Mouse (Mus musculus) E14TG2a.4 (cell line): Measurements from ENCODE around the gene Map7.

ENCODE experiments used
- H3K27me3 ChIP-seq: 2 replicates; pipeline ENCODE4 v1.6.1; 2014; ENCODE audit warnings: low read length, control low read depth; ENCODE audit not compliant: insufficient read depth
- H3K36me3 ChIP-seq: 2 replicates; pipeline ENCODE4 v1.6.1; 2014; ENCODE audit warnings: low read length, control low read depth; ENCODE audit not compliant: insufficient read depth
- H3K4me1 ChIP-seq: replicated peaks from 2 replicates; pipeline ENCODE4 v1.6.1; 2014; ENCODE audit warnings: low read depth, low read length, control low read depth
- H3K4me3 ChIP-seq: replicated peaks from 2 replicates; pipeline ENCODE4 v1.5.1; 2014; ENCODE audit warnings: mild to moderate bottlenecking, low read length
- H3K9me3 ChIP-seq: 2 replicates; pipeline ENCODE4 v1.6.1; 2014; ENCODE audit warnings: low read length, control low read depth
- CTCF ChIP-seq: conservative IDR thresholded peaks from 2 replicates; pipeline ENCODE4 v1.5.1; 2014; ENCODE audit warnings: low read length
- NANOG ChIP-seq: IDR thresholded peaks from 2 replicates; pipeline ENCODE4 v1.6.1; 2014; ENCODE audit warnings: borderline replicate concordance, low read length, mixed read lengths
- POU5F1 ChIP-seq: IDR thresholded peaks from 2 replicates; pipeline ENCODE4 v1.6.1; 2014; ENCODE audit warnings: low read length, borderline replicate concordance

Gene Map7

GRCm38 (mm10) chr10:20190139-20190747 is 42.0 kb downstream of the Map7 start:
- Histone ChIP-seq H3K4me1 (peaks cover 78% of the 10 kb centered on the region), H3K27me3 (no peaks in the 10 kb centered on the region), H3K36me3 (no peaks in the 10 kb centered on the region), H3K4me3 (no peak overlapping the region), H3K9me3 (no peaks in the 10 kb centered on the region)
- TF ChIP-seq NANOG: no peak
- TF ChIP-seq POU5F1: no peak
- TF ChIP-seq CTCF: no peak

- no peaks in the 10 kb centered on the region for H3K27me3 ChIP-seq
- H3K9me3 ChIP-seq: no peaks in the 10 kb centered on the region
- no peaks in the 10 kb centered on the region for H3K36me3 ChIP-seq
- peak overlapping the region; percentile 14; the same call in 1 of the 2 replicates for H3K4me3 ChIP-seq
- TF ChIP-seq CTCF: no peak
- TF ChIP-seq POU5F1: no peak
- TF ChIP-seq NANOG: no peak
- H3K4me1 ChIP-seq: peaks cover 73% of the 10 kb centered on the region
Measured at GRCm38 (mm10) chr10:20194847-20195540, 46.7 kb downstream of the Map7 start.

- Histone ChIP-seq H3K4me3 (no peak overlapping the region), H3K4me1 (peaks cover 85% of the 10 kb centered on the region), H3K9me3 (no peaks in the 10 kb centered on the region), H3K36me3 (no peaks in the 10 kb centered on the region; the same call in 1 of the 2 replicates), H3K27me3 (no peaks in the 10 kb centered on the region)
- TF ChIP-seq CTCF (no peak), NANOG (no peak), POU5F1 (no peak)
Measured at GRCm38 (mm10) chr10:20197039-20197438, 48.8 kb downstream of the Map7 start.

- Histone ChIP-seq H3K9me3 (no peaks in the 10 kb centered on the region), H3K27me3 (no peaks in the 10 kb centered on the region), H3K4me3 (no peak overlapping the region), H3K36me3 (no peaks in the 10 kb centered on the region; the same call in 1 of the 2 replicates), H3K4me1 (peaks cover 92% of the 10 kb centered on the region)
- TF ChIP-seq CTCF (no peak), NANOG (no peak), POU5F1 (no peak)
Measured at GRCm38 (mm10) chr10:20198968-20199737, 50.9 kb downstream of the Map7 start.

GRCm38 (mm10) chr10:20201236-20201635 is 53.0 kb downstream of the Map7 start:
- Histone ChIP-seq H3K9me3 (no peaks in the 10 kb centered on the region), H3K4me1 (peaks cover 84% of the 10 kb centered on the region), H3K4me3 (no peak overlapping the region), H3K36me3 (no peaks in the 10 kb centered on the region; the same call in 1 of the 2 replicates), H3K27me3 (no peaks in the 10 kb centered on the region)
- TF ChIP-seq CTCF (no peak), NANOG (no peak), POU5F1 (no peak)

GRCm38 (mm10) chr10:20202171-20202570 is 53.9 kb downstream of the Map7 start:
- Histone ChIP-seq H3K27me3 (no peaks in the 10 kb centered on the region), H3K36me3 (no peaks in the 10 kb centered on the region; the same call in 1 of the 2 replicates), H3K4me3 (no peak overlapping the region; the same call in 1 of the 2 replicates), H3K9me3 (no peaks in the 10 kb centered on the region), H3K4me1 (peaks cover 78% of the 10 kb centered on the region)
- no peak for TF ChIP-seq CTCF
- TF ChIP-seq POU5F1: no peak
- TF ChIP-seq NANOG: no peak

GRCm38 (mm10) chr10:20202818-20203217 is 54.5 kb downstream of the Map7 start:
- H3K4me3 ChIP-seq: no peak overlapping the region
- no peaks in the 10 kb centered on the region for H3K27me3 ChIP-seq
- H3K4me1 ChIP-seq: peaks cover 72% of the 10 kb centered on the region
- TF ChIP-seq NANOG (no peak), POU5F1 (no peak), CTCF (no peak)
- no peaks in the 10 kb centered on the region for H3K9me3 ChIP-seq
- no peaks in the 10 kb centered on the region; the same call in 1 of the 2 replicates for H3K36me3 ChIP-seq

GRCm38 (mm10) chr10:20203502-20203901 is 55.2 kb downstream of the Map7 start:
- H3K27me3 ChIP-seq: no peaks in the 10 kb centered on the region
- H3K36me3 ChIP-seq: no peaks in the 10 kb centered on the region; the same call in 1 of the 2 replicates
- TF ChIP-seq CTCF (no peak), NANOG (no peak), POU5F1 (no peak)
- peaks cover 68% of the 10 kb centered on the region for H3K4me1 ChIP-seq
- H3K4me3 ChIP-seq: no peak overlapping the region
- H3K9me3 ChIP-seq: no peaks in the 10 kb centered on the region
